Mouse (Mus musculus) cortical plate, adult 2 months (tissue): ENCODE measurements around the gene Sgpl1. TPM values are rescaled to one million over a fixed set of nuclear protein-coding genes. Genes with fewer than 3 reads are reported as not detected.

Source experiments
- H3K27ac ChIP-seq: fragments of 200-500 bp; 2 replicates; pipeline ENCODE4 v1.5.1; 2012; ENCODE audit warnings: low read length, control low read depth, inconsistent platforms; ENCODE audit not compliant: insufficient read depth
- H3K4me1 ChIP-seq: fragments of 200-500 bp; 2 replicates; pipeline ENCODE4 v1.6.1; 2011; ENCODE audit warnings: low read length; ENCODE audit not compliant: control insufficient read depth, insufficient read depth
- H3K4me3 ChIP-seq: fragments of 200-500 bp; 2 replicates; pipeline ENCODE4 v1.5.1; 2011; ENCODE audit warnings: mild to moderate bottlenecking, low read length, control low read depth; ENCODE audit not compliant: insufficient read depth
- CTCF ChIP-seq: fragments of 200-500 bp; IDR thresholded peaks from 2 replicates; pipeline ENCODE4 v1.5.1; 2011; ENCODE audit warnings: mild to moderate bottlenecking, control low read depth, low read length; ENCODE audit not compliant: insufficient read depth; ENCODE audit errors: extremely low read depth
- POLR2A ChIP-seq: fragments of 200-500 bp; IDR thresholded peaks from 2 replicates; pipeline ENCODE4 v1.6.1; 2011; ENCODE audit warnings: mild to moderate bottlenecking, low read length, control low read depth; ENCODE audit not compliant: insufficient read depth; ENCODE audit errors: extremely low read depth
- polyA plus RNA-seq: library from polyadenylated mRNA; depleted of rRNA; stranded (reverse); fragments of >200 nt; gene quantifications from 2 replicates; pipeline ENCODE4 v1.2.3, GENCODE M21; 2012

Sgpl1 gene
- polyA plus RNA-seq, 1 experiment, result 34.5 TPM

DNA sequence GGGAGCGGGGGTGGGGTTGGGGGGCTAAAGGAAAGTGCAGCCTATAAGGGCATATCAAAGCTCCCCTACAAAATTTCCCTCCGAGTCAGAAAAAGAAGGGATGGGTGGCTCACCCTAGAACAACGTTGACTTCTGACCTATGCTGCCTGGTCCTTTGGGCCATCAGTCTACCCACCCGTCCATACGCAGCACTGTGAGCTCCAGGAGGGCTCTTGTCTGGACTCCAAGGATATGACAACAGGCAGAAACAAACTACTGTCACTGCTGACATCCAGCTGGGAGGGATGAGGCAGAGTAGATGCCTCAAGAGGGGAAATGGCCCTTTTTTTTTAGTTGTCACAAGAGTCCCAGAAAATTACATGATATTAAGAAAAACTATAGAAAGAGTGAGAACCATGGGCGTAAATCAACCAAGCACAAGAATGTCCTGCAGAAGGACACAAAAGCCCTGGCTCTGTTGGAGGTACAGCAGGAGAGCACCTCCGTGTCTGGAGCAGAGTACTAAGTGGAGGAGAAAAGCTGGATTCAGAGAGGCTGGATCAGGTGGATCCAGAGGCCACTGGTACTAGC lies 28.8 kb upstream of the Sgpl1 start:
- Histone ChIP-seq H3K27ac (no peak overlapping the region), H3K4me1 (no peaks in the 10 kb centered on the region), H3K4me3 (peak overlapping the region; percentile 8; the same call in 1 of the 2 replicates)
- TF ChIP-seq CTCF, result no peak
- TF ChIP-seq POLR2A, result no peak

DNA sequence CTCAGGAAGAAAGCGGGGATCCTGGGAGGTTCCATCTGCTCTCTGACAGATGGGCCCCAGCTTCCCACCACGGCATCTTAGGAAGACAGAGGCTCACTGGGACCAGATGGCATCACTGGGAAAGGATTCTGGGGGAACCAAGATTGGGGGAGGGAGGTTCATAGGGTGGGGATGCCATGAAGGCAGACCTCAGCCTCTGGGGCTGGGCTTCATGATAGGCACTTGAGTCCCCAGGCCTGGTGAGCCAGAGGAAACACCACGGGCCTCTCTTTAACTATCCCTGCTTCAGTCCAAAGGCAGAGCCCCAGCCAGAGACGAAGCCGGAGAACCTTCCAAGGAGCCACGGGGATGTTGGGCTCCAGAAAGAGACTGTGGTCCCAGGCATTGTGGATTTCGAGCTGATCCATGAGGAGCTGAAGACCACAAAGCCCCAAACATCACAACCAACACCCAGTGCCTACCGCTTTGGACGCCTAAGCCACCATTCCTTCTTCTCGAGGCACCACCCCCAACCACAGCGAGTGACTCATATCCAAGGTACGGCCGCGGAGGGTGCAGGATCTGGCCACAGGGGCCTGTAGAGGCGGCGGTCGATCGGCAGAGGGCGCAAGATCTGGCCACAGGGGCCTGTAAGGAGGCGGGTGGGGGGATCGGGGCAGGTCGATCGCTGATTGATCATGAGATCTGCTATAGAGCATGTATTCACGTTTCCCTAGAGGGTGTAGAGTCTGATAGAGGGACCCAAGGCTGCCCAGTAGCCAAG lies 28.1 kb upstream of the Sgpl1 start:
- Histone ChIP-seq H3K4me3 (peak overlapping the region; percentile 8), H3K27ac (no peak overlapping the region), H3K4me1 (no peaks in the 10 kb centered on the region)
- TF ChIP-seq CTCF (0 out of 2 replicates have a peak, but pooled peaks have one; percentile 26), POLR2A (0 out of 2 replicates have a peak, but pooled peaks have one; percentile 15)

DNA sequence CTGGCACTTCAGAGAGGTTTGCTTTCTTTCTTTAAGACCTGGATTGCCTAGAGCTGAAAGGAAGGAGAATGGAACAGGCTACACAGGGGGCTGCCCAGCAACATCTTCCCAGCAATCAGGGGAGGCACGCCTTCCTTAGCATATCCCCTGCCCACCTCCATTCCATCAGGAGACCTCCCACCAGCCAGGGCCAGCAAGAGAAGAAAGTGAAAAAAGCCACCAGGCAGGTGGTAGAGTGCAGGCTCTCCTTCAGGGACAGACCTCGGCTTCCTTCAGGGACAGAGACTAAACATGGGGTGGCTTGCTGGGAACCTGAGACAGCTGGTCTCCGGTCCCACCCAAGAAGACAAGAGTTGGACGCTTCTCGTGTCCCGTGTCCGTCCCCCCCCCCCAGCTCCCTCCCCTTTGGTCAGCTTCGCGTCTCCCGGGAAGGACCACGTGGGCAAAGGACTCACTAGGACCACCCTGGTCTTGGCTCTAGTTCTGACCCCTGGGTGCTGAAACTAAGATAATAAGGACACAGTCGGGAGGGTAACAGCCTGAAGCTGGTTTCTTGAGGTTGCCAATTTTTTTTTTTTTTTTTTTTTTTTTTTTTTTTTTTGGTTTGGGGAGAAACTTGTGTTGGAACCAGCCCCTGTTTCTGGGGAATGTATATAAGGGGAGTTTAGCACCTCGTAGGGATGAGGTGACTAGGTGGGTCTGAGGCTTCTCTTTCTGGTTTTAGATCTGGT lies 27.4 kb upstream of the Sgpl1 start:
- H3K4me1 ChIP-seq, result no peaks in the 10 kb centered on the region
- no peak overlapping the region for H3K4me3 ChIP-seq
- H3K27ac ChIP-seq, result no peak overlapping the region
- TF ChIP-seq CTCF (no peak), POLR2A (no peak)

DNA sequence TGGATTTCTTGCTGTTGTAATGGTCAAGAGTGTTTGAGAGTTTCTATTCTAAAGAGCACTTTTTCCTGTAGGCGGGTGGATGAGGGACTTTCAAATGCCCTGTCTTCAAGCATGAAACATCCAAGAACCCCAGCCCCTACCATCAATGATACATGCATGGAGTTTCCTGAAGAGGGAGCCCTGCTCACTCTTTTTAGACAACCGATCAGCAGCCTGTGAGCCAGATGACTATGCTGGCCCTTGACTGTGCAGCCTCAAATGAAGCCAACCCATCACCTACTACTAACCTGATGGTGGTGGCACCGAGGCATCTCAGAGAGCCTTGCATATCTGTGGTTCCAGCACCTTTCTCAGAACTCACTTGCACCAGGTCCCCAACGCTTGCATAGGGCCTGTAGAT lies 25.0 kb upstream of the Sgpl1 start:
- no peaks in the 10 kb centered on the region for H3K4me1 ChIP-seq
- H3K27ac ChIP-seq, result no peak overlapping the region
- TF ChIP-seq POLR2A (no peak), CTCF (no peak)
- no peak overlapping the region for H3K4me3 ChIP-seq

DNA sequence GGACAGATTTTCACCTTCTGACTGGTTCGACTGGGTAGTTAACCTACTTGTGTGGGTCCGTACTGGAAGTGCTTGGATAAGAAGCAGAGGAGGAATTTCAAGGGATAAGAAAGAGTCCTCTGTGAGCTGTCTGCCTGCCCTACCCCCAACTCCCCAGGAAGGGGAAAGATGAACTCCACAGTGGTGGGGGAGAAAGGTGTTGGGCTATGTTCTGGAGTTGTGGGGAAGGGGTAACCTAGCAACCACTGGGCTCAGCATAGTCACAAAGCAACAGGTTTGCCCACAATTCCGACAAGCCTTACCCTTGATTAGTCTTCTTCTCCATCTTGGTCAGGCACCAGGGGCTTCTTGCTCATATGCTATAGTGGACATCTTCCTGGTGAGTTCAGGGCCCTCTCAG lies 24.2 kb upstream of the Sgpl1 start, which contains the start of gene Tbata:
Gene Tbata, plus strand, starts transcription at position 301 of the 400 bp plus-strand sequence.
- H3K4me1 ChIP-seq, result no peaks in the 10 kb centered on the region
- TF ChIP-seq CTCF (no peak), POLR2A (no peak)
- H3K27ac ChIP-seq, result no peak within 1 kb of the TSS
- H3K4me3 ChIP-seq, result no peak within 1 kb of the TSS

DNA sequence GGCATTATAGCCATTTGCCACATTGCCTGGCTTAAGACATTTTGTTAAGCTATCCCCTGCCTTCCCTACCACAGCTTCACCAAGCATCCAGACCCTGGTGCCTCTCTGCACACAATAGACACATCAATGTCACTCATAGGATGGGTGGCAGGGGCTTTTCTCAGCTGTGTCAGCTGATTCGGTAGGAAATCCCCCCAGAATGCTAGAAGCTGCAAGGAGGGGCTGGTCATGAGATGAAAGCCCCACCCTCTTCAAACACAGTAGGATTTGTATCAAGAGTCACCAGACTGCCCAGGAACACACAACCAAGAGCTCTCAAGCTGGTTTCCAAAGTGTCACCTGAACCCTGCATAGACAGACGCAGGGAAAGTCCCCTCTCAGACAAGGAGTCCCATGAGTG lies 20.9 kb upstream of the Sgpl1 start:
- TF ChIP-seq CTCF, result no peak
- no peak for TF ChIP-seq POLR2A
- Histone ChIP-seq H3K27ac (no peak overlapping the region), H3K4me1 (no peaks in the 10 kb centered on the region), H3K4me3 (no peak overlapping the region)

DNA sequence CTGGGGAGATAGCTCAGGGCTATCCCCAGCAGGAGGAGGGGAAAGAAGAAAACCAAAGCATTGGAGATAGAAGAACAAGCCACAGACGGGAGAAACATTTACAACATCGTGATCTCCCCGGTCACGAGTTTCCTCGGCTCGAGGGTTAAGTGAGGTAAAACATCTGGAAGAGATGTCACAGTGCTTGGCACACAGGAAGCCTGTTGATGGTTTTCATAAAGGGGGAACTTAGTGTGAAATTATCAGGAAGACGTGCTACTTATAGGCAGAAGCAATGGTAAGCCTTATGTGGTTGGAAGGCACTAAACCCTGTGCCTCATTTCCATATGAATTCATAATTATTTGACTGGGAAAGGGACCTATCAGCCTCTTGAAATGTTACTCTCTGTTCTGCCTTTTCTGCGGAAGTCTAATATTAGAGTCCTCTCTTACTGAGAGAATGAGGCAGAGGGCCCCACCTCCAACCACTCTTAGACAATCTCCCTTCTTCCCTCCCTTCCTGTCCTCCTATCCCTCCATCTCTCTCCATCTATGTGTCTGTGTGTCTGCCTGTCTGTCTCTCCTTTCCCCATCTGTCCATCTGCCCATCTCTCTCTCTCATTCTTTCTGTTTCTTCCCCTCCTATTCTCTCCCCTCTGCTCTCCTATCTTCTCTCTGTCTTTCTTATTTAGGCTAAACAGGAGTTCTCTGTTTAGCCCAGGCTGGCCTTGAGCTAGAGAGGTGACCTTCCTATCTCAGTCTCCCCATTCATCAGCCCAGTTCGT lies 20.0 kb upstream of the Sgpl1 start:
- Histone ChIP-seq H3K4me1 (no peaks in the 10 kb centered on the region), H3K4me3 (no peak overlapping the region), H3K27ac (no peak overlapping the region)
- TF ChIP-seq POLR2A, result no peak
- no peak for TF ChIP-seq CTCF

DNA sequence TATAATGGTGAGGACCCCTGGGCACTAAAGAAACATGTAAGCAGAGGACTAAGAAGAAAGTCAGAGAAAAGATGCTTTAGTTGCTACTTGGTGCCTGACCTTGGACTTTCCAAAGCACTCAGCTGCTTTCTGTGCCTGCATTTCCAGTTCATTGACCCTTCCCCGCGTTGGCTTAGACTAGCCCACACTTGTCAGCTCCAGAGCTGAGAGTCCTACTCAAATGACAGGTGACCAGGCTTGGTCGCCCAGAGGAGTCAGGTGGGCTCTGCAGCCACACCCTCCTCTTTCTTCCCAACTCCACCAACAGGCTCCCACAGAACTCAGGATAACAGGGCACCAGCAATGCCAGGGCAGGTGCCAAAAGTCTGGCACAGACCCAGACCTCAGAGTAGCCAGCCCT lies 14.9 kb upstream of the Sgpl1 start:
- Histone ChIP-seq H3K4me3 (no peak overlapping the region), H3K27ac (no peak overlapping the region), H3K4me1 (no peaks in the 10 kb centered on the region)
- TF ChIP-seq CTCF (no peak), POLR2A (no peak)

DNA sequence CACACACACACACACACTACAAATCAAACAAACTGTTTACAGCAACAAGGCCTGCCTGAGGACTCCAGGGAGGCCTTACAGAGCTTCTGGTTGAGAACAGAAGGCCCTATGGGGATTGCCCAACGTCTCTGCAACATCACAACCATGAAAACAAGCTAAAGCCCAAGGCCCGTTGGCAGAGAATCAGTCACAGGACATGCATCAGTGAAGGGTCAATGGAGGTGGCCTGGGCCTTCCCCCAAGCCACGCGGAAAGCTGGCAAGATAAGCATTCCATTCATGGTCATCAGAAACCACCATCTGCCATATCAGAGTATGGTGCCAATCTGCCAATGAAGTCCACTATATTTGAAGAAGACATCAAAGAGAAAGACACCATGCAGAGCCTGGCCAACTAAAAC lies 13.2 kb upstream of the Sgpl1 start:
- no peaks in the 10 kb centered on the region for H3K4me1 ChIP-seq
- no peak overlapping the region for H3K27ac ChIP-seq
- no peak for TF ChIP-seq CTCF
- no peak for TF ChIP-seq POLR2A
- no peak overlapping the region for H3K4me3 ChIP-seq
